Mouse (Mus musculus) forebrain, embryonic 15.5 days (tissue): Measurements from ENCODE around the gene Ms4a6c. TPM values are rescaled to one million over a fixed set of nuclear protein-coding genes. Genes with fewer than 3 reads are reported as not detected.
"Not testable (repeated sequence)": the region's sequence is repeated elsewhere in the genome, so short reads cannot be mapped to it uniquely, and the experiment has no call there.

Experiments used
- ATAC-seq: fragments of 200-750 bp; cut with Nextera tagmentation; replicated peaks from 2 replicates; pipeline ENCODE4 v1.8.0; 2017; ENCODE audit warnings: mild to moderate bottlenecking, moderate TSS enrichment, moderate library complexity
- H3K27ac ChIP-seq: fragments of 300-500 bp; sonication (generic); replicated peaks from 2 replicates; pipeline ENCODE4 v1.5.1; 2015; ENCODE audit warnings: mild to moderate bottlenecking, inconsistent platforms
- H3K27me3 ChIP-seq: fragments of 300-500 bp; sonication (generic); 2 replicates; pipeline ENCODE4 v1.6.1; 2015; ENCODE audit warnings: inconsistent platforms
- H3K36me3 ChIP-seq: fragments of 300-500 bp; sonication (generic); 2 replicates; pipeline ENCODE4 v1.6.1; 2015; ENCODE audit warnings: mild to moderate bottlenecking, inconsistent platforms
- H3K4me1 ChIP-seq: fragments of 300-500 bp; sonication (generic); 2 replicates; pipeline ENCODE4 v1.6.1; 2015; ENCODE audit warnings: inconsistent platforms
- H3K4me2 ChIP-seq: fragments of 300-500 bp; sonication (generic); replicated peaks from 2 replicates; pipeline ENCODE4 v1.6.1; 2015; ENCODE audit warnings: mild to moderate bottlenecking, inconsistent platforms
- H3K4me3 ChIP-seq: fragments of 300-500 bp; sonication (generic); 2 replicates; pipeline ENCODE4 v1.5.1; 2015; ENCODE audit warnings: mild to moderate bottlenecking, inconsistent platforms
- H3K9ac ChIP-seq: fragments of 300-500 bp; sonication (generic); replicated peaks from 2 replicates; pipeline ENCODE4 v1.6.1; 2015; ENCODE audit warnings: mild to moderate bottlenecking, inconsistent platforms
- H3K9me3 ChIP-seq: fragments of 300-500 bp; sonication (generic); 2 replicates; pipeline ENCODE4 v1.6.1; 2016; ENCODE audit warnings: inconsistent platforms
- WGBS: fragments of 180-500 bp; shearing (Covaris S2); methylation state at CpG from one replicate; pipeline ENCODE4 v1.1.7; 2015; ENCODE audit warnings: mixed read lengths; 5-methylcytosine and 5-hydroxymethylcytosine counted together
- polyA plus RNA-seq: library from polyadenylated mRNA; unstranded; fragments of >200 nt; fragmentation: Nextera tagmentation; extraction: Ambion mirVana; gene quantifications from 2 replicates; pipeline ENCODE4 v1.2.1, GENCODE M21; 2015

Ms4a6c gene
- polyA plus RNA-seq, 1 experiment from 2014 or later: 1.3 TPM

GRCm38 (mm10) chr19:11484388-11484787 is 15.2 kb downstream of the Ms4a6c start:
- H3K4me2 ChIP-seq: no peak overlapping the region
- WGBS: 86% methylated on average over 3 of the region's 3 CpGs
- no peaks in the 10 kb centered on the region for H3K4me1 ChIP-seq
- no peaks in the 10 kb centered on the region for H3K36me3 ChIP-seq
- no peaks in the 10 kb centered on the region for H3K9me3 ChIP-seq
- H3K27ac ChIP-seq: no peak overlapping the region
- H3K9ac ChIP-seq: no peak overlapping the region
- no peak for ATAC-seq
- no peak overlapping the region for H3K4me3 ChIP-seq
- H3K27me3 ChIP-seq: no peaks in the 10 kb centered on the region

GRCm38 (mm10) chr19:11485266-11485665 is 16.1 kb downstream of the Ms4a6c start:
- no peaks in the 10 kb centered on the region for H3K9me3 ChIP-seq
- WGBS: 91% methylated on average over 3 of the region's 3 CpGs
- H3K4me1 ChIP-seq: no peaks in the 10 kb centered on the region
- no peaks in the 10 kb centered on the region for H3K27me3 ChIP-seq
- H3K27ac ChIP-seq: no peak overlapping the region
- no peak overlapping the region for H3K4me3 ChIP-seq
- ATAC-seq: no peak
- no peaks in the 10 kb centered on the region for H3K36me3 ChIP-seq
- no peak overlapping the region for H3K4me2 ChIP-seq
- H3K9ac ChIP-seq: no peak overlapping the region

- no peak for ATAC-seq
- H3K36me3 ChIP-seq: no peaks in the 10 kb centered on the region
- H3K9me3 ChIP-seq: no peaks in the 10 kb centered on the region
- H3K4me3 ChIP-seq: no peak within 1 kb of the TSS
- no peak within 1 kb of the TSS for H3K4me2 ChIP-seq
- no peak within 1 kb of the TSS for H3K9ac ChIP-seq
- no peak within 1 kb of the TSS for H3K27ac ChIP-seq
- no peaks in the 10 kb centered on the region for H3K4me1 ChIP-seq
- WGBS: 89% methylated on average over 2 of the region's 2 CpGs
- H3K27me3 ChIP-seq: no peaks in the 10 kb centered on the region
Measured at GRCm38 (mm10) chr19:11485746-11486145, 16.6 kb downstream of the Ms4a6c start, which contains the start of gene Gm8369. Gm8369 (plus strand) TSS chr19:11485938.

DNA sequence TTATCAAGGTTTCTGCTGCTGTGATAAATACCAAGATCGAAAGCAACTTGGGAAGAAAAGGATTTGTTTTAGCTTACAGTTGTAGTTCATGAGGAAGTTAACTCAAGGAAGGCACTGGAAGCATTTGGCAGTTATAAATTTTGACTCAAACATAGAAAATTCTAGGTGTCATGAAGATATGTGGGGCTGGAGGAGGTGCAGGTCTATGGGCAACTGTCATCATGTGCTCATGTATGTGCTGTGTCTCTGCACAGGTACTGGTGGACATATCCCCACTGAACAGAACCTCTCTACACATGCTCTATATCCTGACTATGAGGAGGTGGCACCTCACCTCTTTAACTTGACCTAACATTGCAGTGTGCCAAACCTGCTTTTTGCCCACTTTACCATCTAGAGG is 17.4 kb downstream of the Ms4a6c start:
- no peaks in the 10 kb centered on the region for H3K9me3 ChIP-seq
- H3K4me1 ChIP-seq: no peaks in the 10 kb centered on the region
- H3K9ac ChIP-seq: no peak overlapping the region
- no peak for ATAC-seq
- H3K36me3 ChIP-seq: no peaks in the 10 kb centered on the region
- no peaks in the 10 kb centered on the region for H3K27me3 ChIP-seq
- WGBS: 95% methylated on average over 1 of the region's 1 CpGs
- H3K27ac ChIP-seq: no peak overlapping the region
- H3K4me3 ChIP-seq: no peak overlapping the region
- no peak overlapping the region for H3K4me2 ChIP-seq

GRCm38 (mm10) chr19:11491406-11492189 is 22.4 kb downstream of the Ms4a6c start:
- 73% methylated on average over 4 of the region's 4 CpGs for WGBS

GRCm38 (mm10) chr19:11492671-11493070 is 23.5 kb downstream of the Ms4a6c start:
- H3K4me3 ChIP-seq: no peak overlapping the region
- ATAC-seq: no peak

More at GRCm38 (mm10) chr19:11491406-11492189, 22.4 kb downstream of the Ms4a6c start:
- Histone ChIP-seq H3K4me3 (no peak overlapping the region), H3K27me3 (no peaks in the 10 kb centered on the region), H3K4me2 (no peak overlapping the region), H3K4me1 (no peaks in the 10 kb centered on the region), H3K9me3 (no peaks in the 10 kb centered on the region), H3K9ac (no peak overlapping the region), H3K36me3 (no peaks in the 10 kb centered on the region), H3K27ac (no peak overlapping the region)
- ATAC-seq: no peak

DNA sequence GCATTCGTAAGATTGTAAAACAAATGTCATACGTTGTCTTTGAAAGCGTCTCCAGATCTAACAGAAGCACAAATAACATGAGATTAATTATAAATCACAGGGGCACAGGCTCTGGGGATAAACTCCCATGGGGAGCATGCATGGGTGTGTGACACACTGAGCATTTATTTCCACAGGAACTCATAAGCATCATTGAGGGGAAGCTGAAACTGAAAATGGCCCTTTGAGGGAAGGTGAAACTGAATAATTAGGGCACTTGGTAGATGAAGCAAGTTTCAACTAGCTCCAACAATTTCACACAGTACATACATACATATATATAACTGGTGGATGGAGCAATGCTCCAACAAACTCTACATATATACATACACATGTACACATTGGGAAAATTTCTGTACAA is 25.4 kb downstream of the Ms4a6c start:
- Histone ChIP-seq H3K27me3 (no peaks in the 10 kb centered on the region), H3K4me2 (no peak overlapping the region), H3K27ac (no peak overlapping the region), H3K4me3 (no peak overlapping the region), H3K9ac (no peak overlapping the region), H3K9me3 (no peaks in the 10 kb centered on the region), H3K4me1 (no peaks in the 10 kb centered on the region), H3K36me3 (no peaks in the 10 kb centered on the region)
- 92% methylated on average over 3 of the region's 3 CpGs for WGBS
- ATAC-seq: no peak

More at GRCm38 (mm10) chr19:11492671-11493070, 23.5 kb downstream of the Ms4a6c start:
- Histone ChIP-seq H3K36me3 (no peaks in the 10 kb centered on the region), H3K9me3 (no peaks in the 10 kb centered on the region), H3K27me3 (no peaks in the 10 kb centered on the region), H3K4me1 (no peaks in the 10 kb centered on the region), H3K4me2 (no peak overlapping the region), H3K9ac (no peak overlapping the region), H3K27ac (no peak overlapping the region)
- WGBS: 71% methylated on average over 1 of the region's 1 CpGs

DNA sequence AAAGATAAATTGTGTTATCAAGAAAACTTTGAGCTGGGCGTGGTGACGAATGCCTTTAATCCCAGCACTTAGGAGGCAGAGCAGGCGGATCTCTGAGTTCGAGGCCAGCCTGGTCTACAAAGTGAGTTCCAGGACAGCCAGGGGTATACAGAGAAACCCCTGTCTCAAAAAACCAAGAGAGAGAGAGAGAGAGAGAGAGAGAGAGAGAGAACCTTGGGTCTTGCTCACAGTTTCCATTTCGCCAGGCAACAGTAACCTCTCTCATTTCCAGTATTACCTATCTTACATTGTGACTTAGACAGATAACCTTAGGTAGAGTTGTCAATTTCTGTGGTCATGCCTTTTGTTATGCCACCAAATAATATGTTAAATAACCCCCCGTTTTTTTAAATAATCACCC is 27.2 kb downstream of the Ms4a6c start:
- H3K4me2 ChIP-seq: no peak overlapping the region
- H3K4me3 ChIP-seq: no peak overlapping the region
- 84% methylated on average over 6 of the region's 6 CpGs for WGBS
- H3K4me1 ChIP-seq: no peaks in the 10 kb centered on the region
- no peak for ATAC-seq
- H3K27me3 ChIP-seq: no peaks in the 10 kb centered on the region
- no peak overlapping the region for H3K9ac ChIP-seq
- no peak overlapping the region for H3K27ac ChIP-seq
- no peaks in the 10 kb centered on the region for H3K9me3 ChIP-seq
- no peaks in the 10 kb centered on the region for H3K36me3 ChIP-seq

DNA sequence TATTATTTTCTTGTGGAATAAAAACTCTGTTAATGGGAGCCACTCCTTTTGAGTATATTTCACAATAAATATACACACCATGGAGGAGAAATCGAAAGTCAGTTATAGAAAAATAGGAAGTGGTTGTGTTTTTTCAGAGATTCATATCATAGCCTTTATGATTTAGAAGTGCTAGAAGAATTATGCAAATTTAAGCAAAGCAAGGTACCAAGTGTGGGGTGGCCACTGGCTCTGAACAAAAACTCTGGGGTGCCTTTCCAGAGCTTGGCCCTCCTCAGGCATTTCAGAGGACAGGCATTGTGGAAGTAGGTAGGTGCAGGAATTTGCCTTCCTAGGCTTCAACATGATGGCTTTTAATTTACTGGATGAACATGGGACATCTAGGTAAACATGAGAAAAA is 28.1 kb downstream of the Ms4a6c start:
- H3K4me1 ChIP-seq, H3K9ac ChIP-seq, H3K36me3 ChIP-seq, H3K4me3 ChIP-seq, H3K4me2 ChIP-seq, H3K9me3 ChIP-seq, ATAC-seq, H3K27ac ChIP-seq, H3K27me3 ChIP-seq: not testable (repeated sequence)
- WGBS: 80% methylated on average over 1 of the region's 1 CpGs

- Histone ChIP-seq H3K4me2 (no peak overlapping the region), H3K9ac (no peak overlapping the region), H3K9me3 (no peaks in the 10 kb centered on the region), H3K27me3 (no peaks in the 10 kb centered on the region), H3K4me1 (no peaks in the 10 kb centered on the region), H3K36me3 (no peaks in the 10 kb centered on the region), H3K4me3 (no peak overlapping the region), H3K27ac (no peak overlapping the region)
- 98% methylated on average over 1 of the region's 1 CpGs for WGBS
- no peak for ATAC-seq
Measured at GRCm38 (mm10) chr19:11500796-11501195, 31.6 kb downstream of the Ms4a6c start.

- Histone ChIP-seq H3K4me3 (no peak overlapping the region), H3K36me3 (no peaks in the 10 kb centered on the region), H3K4me1 (no peaks in the 10 kb centered on the region), H3K27ac (no peak overlapping the region), H3K4me2 (no peak overlapping the region), H3K9me3 (no peaks in the 10 kb centered on the region), H3K27me3 (no peaks in the 10 kb centered on the region), H3K9ac (no peak overlapping the region)
- no peak for ATAC-seq
- WGBS: 87% methylated on average over 4 of the region's 4 CpGs
Measured at GRCm38 (mm10) chr19:11501326-11501725, 32.2 kb downstream of the Ms4a6c start.

DNA sequence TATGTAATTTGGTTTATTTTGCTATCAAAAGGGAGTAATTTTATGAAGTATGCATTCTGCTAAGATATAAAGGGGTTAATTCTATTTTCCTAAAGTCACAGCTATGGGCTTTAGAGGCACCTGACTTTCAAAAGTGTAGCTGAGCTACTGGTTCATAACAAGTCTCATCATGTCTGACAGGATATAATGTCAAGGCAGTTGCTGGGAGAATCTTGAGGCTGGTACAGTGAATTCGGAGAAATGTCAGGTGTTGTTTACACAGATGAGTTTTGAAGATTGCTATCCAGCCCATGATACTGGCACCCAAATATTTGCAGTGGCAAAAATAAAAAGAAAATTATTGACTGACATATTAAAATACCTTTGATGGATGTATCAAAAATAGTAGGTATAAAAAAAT is 35.7 kb downstream of the Ms4a6c start:
- Histone ChIP-seq H3K27ac (no peak overlapping the region), H3K9ac (no peak overlapping the region), H3K4me2 (no peak overlapping the region), H3K9me3 (no peaks in the 10 kb centered on the region), H3K27me3 (no peaks in the 10 kb centered on the region), H3K36me3 (no peaks in the 10 kb centered on the region), H3K4me1 (no peaks in the 10 kb centered on the region), H3K4me3 (no peak overlapping the region)
- 84% methylated on average over 1 of the region's 1 CpGs for WGBS
- ATAC-seq: no peak

GRCm38 (mm10) chr19:11513458-11513857 is 44.3 kb downstream of the Ms4a6c start:
- no peak for ATAC-seq
- WGBS: 76% methylated on average over 1 of the region's 1 CpGs
- H3K4me3 ChIP-seq: no peak overlapping the region
- no peak overlapping the region for H3K9ac ChIP-seq
- no peaks in the 10 kb centered on the region for H3K36me3 ChIP-seq
- H3K4me1 ChIP-seq: no peaks in the 10 kb centered on the region
- H3K27me3 ChIP-seq: no peaks in the 10 kb centered on the region
- no peak overlapping the region for H3K27ac ChIP-seq
- H3K4me2 ChIP-seq: no peak overlapping the region
- no peaks in the 10 kb centered on the region for H3K9me3 ChIP-seq
